Mouse (Mus musculus) midbrain, embryonic 15.5 days (tissue): ENCODE data around the gene Gm21820. TPM values are rescaled to one million over a fixed set of nuclear protein-coding genes. Genes with fewer than 3 reads are reported as not detected.
"Not testable (repeated sequence)": the region's sequence is repeated elsewhere in the genome, so short reads cannot be mapped to it uniquely, and the experiment has no call there.

ENCODE experiments used
- ATAC-seq: fragments of 200-750 bp; cut with Nextera tagmentation; replicated peaks from 2 replicates; pipeline ENCODE4 v1.8.0; 2017; ENCODE audit warnings: moderate TSS enrichment
- H3K27ac ChIP-seq: fragments of 300-500 bp; sonication (generic); 2 replicates; pipeline ENCODE4 v1.5.1; 2015; ENCODE audit warnings: mild to moderate bottlenecking, inconsistent platforms
- H3K27me3 ChIP-seq: fragments of 300-500 bp; sonication (generic); replicated peaks from 2 replicates; pipeline ENCODE4 v1.6.1; 2015; ENCODE audit warnings: inconsistent platforms
- H3K36me3 ChIP-seq: fragments of 300-500 bp; sonication (generic); replicated peaks from 2 replicates; pipeline ENCODE4 v1.6.1; 2015; ENCODE audit warnings: inconsistent platforms
- H3K4me1 ChIP-seq: fragments of 300-500 bp; sonication (generic); 2 replicates; pipeline ENCODE4 v1.6.1; 2015; ENCODE audit warnings: inconsistent platforms
- H3K4me2 ChIP-seq: fragments of 300-500 bp; sonication (generic); 2 replicates; pipeline ENCODE4 v1.6.1; 2015; ENCODE audit warnings: inconsistent platforms, mild to moderate bottlenecking, moderate library complexity
- H3K4me3 ChIP-seq: fragments of 300-500 bp; sonication (generic); 2 replicates; pipeline ENCODE4 v1.5.1; 2015; ENCODE audit warnings: mild to moderate bottlenecking, inconsistent platforms
- H3K9ac ChIP-seq: fragments of 300-500 bp; sonication (generic); 2 replicates; pipeline ENCODE4 v1.6.1; 2015; ENCODE audit warnings: mild to moderate bottlenecking, inconsistent platforms
- H3K9me3 ChIP-seq: fragments of 300-500 bp; sonication (generic); 2 replicates; pipeline ENCODE4 v1.6.1; 2016; ENCODE audit warnings: inconsistent platforms
- WGBS: fragments of 180-500 bp; shearing (Covaris S2); methylation state at CpG from one replicate; pipeline ENCODE4 v1.1.7; 2015; ENCODE audit warnings: mixed read lengths; 5-methylcytosine and 5-hydroxymethylcytosine counted together
- polyA plus RNA-seq: library from polyadenylated mRNA; unstranded; fragments of >200 nt; fragmentation: Nextera tagmentation; extraction: Ambion mirVana; gene quantifications from 2 replicates; pipeline ENCODE4 v1.2.1, GENCODE M21; 2015

Gene Gm21820
- not detected in 2 replicates for polyA plus RNA-seq

GRCm38 (mm10) chrY:5249341-5249740, at the start of gene Gm21820:
Gene Gm21820 (minus strand): TSS chrY:5249441.
- not testable (repeated sequence) for H3K36me3 ChIP-seq, H3K9me3 ChIP-seq, H3K4me1 ChIP-seq, H3K4me3 ChIP-seq, H3K4me2 ChIP-seq, H3K27ac ChIP-seq, ATAC-seq, H3K27me3 ChIP-seq, H3K9ac ChIP-seq
- 58% methylated on average over 1 of the region's 1 CpGs for WGBS

Other genes starting within 250 kb of the Gm21820 start
- not detected in 2 replicates for gene Gm20918, start 205.5 kb downstream of the Gm21820 start, polyA plus RNA-seq